Mouse (Mus musculus): ENCODE results near the gene Cab39. TPM values are rescaled to one million over a fixed set of nuclear protein-coding genes. Genes with fewer than 3 reads are reported as not detected.

The Cab39 gene
- polyA plus RNA-seq, 1 experiment from 2014 or later = 37.3 TPM

- 76% methylated on average over 3 of the region's 4 CpGs for WGBS
- no peak overlapping the region for H3K27ac ChIP-seq (ENCODE audit: low read length)
- no peaks in the 10 kb centered on the region for H3K27me3 ChIP-seq (replicated peaks; ENCODE audit: insufficient read depth, low read length)
- H3K36me3 ChIP-seq (ENCODE audit: insufficient read depth, low read length) = no peaks in the 10 kb centered on the region
- no peaks in the 10 kb centered on the region for H3K4me1 ChIP-seq (ENCODE audit: insufficient read depth, low read depth, low read length)
- ATAC-seq (no peak), DNase-seq (ENCODE audit: low spot score) (no peak)
- no peak overlapping the region for H3K4me2 ChIP-seq (replicated peaks; ENCODE audit: low read depth, low read length)
- no peak overlapping the region for H3K9ac ChIP-seq (replicated peaks; ENCODE audit: low read depth)
- no peaks in the 10 kb centered on the region for H3K9me3 ChIP-seq (ENCODE audit: low read length)
- TF ChIP-seq EP300 (IDR thresholded peaks at IDR 0.05) = no peak
- no peak overlapping the region for H3K4me3 ChIP-seq (ENCODE audit: low read depth, low read length)
Measured at GRCm38 (mm10) chr1:85764291-85764690, 28.9 kb upstream of the Cab39 start.

- Histone ChIP-seq H3K9me3 (ENCODE audit: low read length) (no peaks in the 10 kb centered on the region), H3K9ac (replicated peaks; ENCODE audit: low read depth) (no peak overlapping the region), H3K27ac (ENCODE audit: low read length) (no peak overlapping the region), H3K27me3 (replicated peaks; ENCODE audit: insufficient read depth, low read length) (no peaks in the 10 kb centered on the region), H3K36me3 (ENCODE audit: insufficient read depth, low read length) (no peaks in the 10 kb centered on the region), H3K4me1 (ENCODE audit: insufficient read depth, low read depth, low read length) (no peaks in the 10 kb centered on the region), H3K4me2 (replicated peaks; ENCODE audit: low read depth, low read length) (no peak overlapping the region), H3K4me3 (ENCODE audit: low read depth, low read length) (no peak overlapping the region)
- DNase-seq (ENCODE audit: low spot score) = no peak
- 61% methylated on average over 3 of the region's 3 CpGs for WGBS
- no peak for TF ChIP-seq EP300 (IDR thresholded peaks at IDR 0.05)
- no peak for TF ChIP-seq CTCF (IDR thresholded peaks at IDR 0.05)
- no peak for ATAC-seq
Measured at GRCm38 (mm10) chr1:85766120-85766519, 27.1 kb upstream of the Cab39 start.

- H3K27me3 ChIP-seq (replicated peaks; ENCODE audit: insufficient read depth, low read length) = no peaks in the 10 kb centered on the region
- ATAC-seq = no peak
- H3K4me2 ChIP-seq (replicated peaks; ENCODE audit: low read depth, low read length) = no peak overlapping the region
- no peaks in the 10 kb centered on the region for H3K4me1 ChIP-seq (ENCODE audit: insufficient read depth, low read depth, low read length)
- no peak for DNase-seq (ENCODE audit: low spot score)
- H3K9me3 ChIP-seq (ENCODE audit: low read length) = no peaks in the 10 kb centered on the region
- TF ChIP-seq EP300 (IDR thresholded peaks at IDR 0.05) = no peak
- no peak for TF ChIP-seq CTCF (IDR thresholded peaks at IDR 0.05)
- WGBS = 14% methylated on average over 1 of the region's 1 CpGs
- H3K27ac ChIP-seq (ENCODE audit: low read length) = no peak overlapping the region
- no peaks in the 10 kb centered on the region for H3K36me3 ChIP-seq (ENCODE audit: insufficient read depth, low read length)
- H3K9ac ChIP-seq (replicated peaks; ENCODE audit: low read depth) = no peak overlapping the region
- no peak overlapping the region for H3K4me3 ChIP-seq (ENCODE audit: low read depth, low read length)
Measured at GRCm38 (mm10) chr1:85767754-85768153, 25.5 kb upstream of the Cab39 start.

GRCm38 (mm10) chr1:85771976-85772375 is 21.3 kb upstream of the Cab39 start:
- H3K9me3 ChIP-seq (ENCODE audit: low read length) = no peaks in the 10 kb centered on the region
- no peaks in the 10 kb centered on the region for H3K27me3 ChIP-seq (replicated peaks; ENCODE audit: insufficient read depth, low read length)
- no peak overlapping the region for H3K4me2 ChIP-seq (replicated peaks; ENCODE audit: low read depth, low read length)
- WGBS = 69% methylated on average over 3 of the region's 3 CpGs
- H3K9ac ChIP-seq (replicated peaks; ENCODE audit: low read depth) = no peak overlapping the region
- no peak overlapping the region for H3K27ac ChIP-seq (ENCODE audit: low read length)
- no peak for ATAC-seq
- H3K4me1 ChIP-seq (ENCODE audit: insufficient read depth, low read depth, low read length) = no peaks in the 10 kb centered on the region
- no peak overlapping the region for H3K4me3 ChIP-seq (ENCODE audit: low read depth, low read length)
- H3K36me3 ChIP-seq (ENCODE audit: insufficient read depth, low read length) = no peaks in the 10 kb centered on the region
- no peak for DNase-seq (ENCODE audit: low spot score)
- TF ChIP-seq EP300 (IDR thresholded peaks at IDR 0.05) = no peak
- TF ChIP-seq CTCF (IDR thresholded peaks at IDR 0.05) = no peak

- DNase-seq (ENCODE audit: low spot score) = no peak
- WGBS = 78% methylated on average over 7 of the region's 7 CpGs
- H3K4me2 ChIP-seq (replicated peaks; ENCODE audit: low read depth, low read length) = no peak overlapping the region
- no peaks in the 10 kb centered on the region for H3K36me3 ChIP-seq (ENCODE audit: insufficient read depth, low read length)
- no peak for ATAC-seq
- H3K4me1 ChIP-seq (ENCODE audit: insufficient read depth, low read depth, low read length) = no peaks in the 10 kb centered on the region
- H3K27ac ChIP-seq (ENCODE audit: low read length) = no peak overlapping the region
- H3K9me3 ChIP-seq (ENCODE audit: low read length) = no peaks in the 10 kb centered on the region
- no peak overlapping the region for H3K9ac ChIP-seq (replicated peaks; ENCODE audit: low read depth)
- H3K4me3 ChIP-seq (ENCODE audit: low read depth, low read length) = no peak overlapping the region
- no peak for TF ChIP-seq CTCF (IDR thresholded peaks at IDR 0.05)
- no peak for TF ChIP-seq EP300 (IDR thresholded peaks at IDR 0.05)
- no peaks in the 10 kb centered on the region for H3K27me3 ChIP-seq (replicated peaks; ENCODE audit: insufficient read depth, low read length)
Measured at GRCm38 (mm10) chr1:85775136-85775535, 18.1 kb upstream of the Cab39 start.

- no peak overlapping the region for H3K4me3 ChIP-seq (ENCODE audit: low read depth, low read length)
- H3K27ac ChIP-seq (ENCODE audit: low read length) = no peak overlapping the region
- H3K36me3 ChIP-seq (ENCODE audit: insufficient read depth, low read length) = no peaks in the 10 kb centered on the region
- H3K4me1 ChIP-seq (ENCODE audit: insufficient read depth, low read depth, low read length) = no peaks in the 10 kb centered on the region
- 49% methylated on average over 10 of the region's 10 CpGs for WGBS
- TF ChIP-seq EP300 (IDR thresholded peaks at IDR 0.05) (no peak), CTCF (IDR thresholded peaks at IDR 0.05) (no peak)
- no peak for DNase-seq (ENCODE audit: low spot score)
- ATAC-seq = no peak
- no peaks in the 10 kb centered on the region for H3K27me3 ChIP-seq (replicated peaks; ENCODE audit: insufficient read depth, low read length)
- no peak overlapping the region for H3K9ac ChIP-seq (replicated peaks; ENCODE audit: low read depth)
- no peaks in the 10 kb centered on the region for H3K9me3 ChIP-seq (ENCODE audit: low read length)
- H3K4me2 ChIP-seq (replicated peaks; ENCODE audit: low read depth, low read length) = no peak overlapping the region
Measured at GRCm38 (mm10) chr1:85776154-85776553, 17.1 kb upstream of the Cab39 start.

GRCm38 (mm10) chr1:85778436-85778835 is 14.8 kb upstream of the Cab39 start, which contains the start of gene A630001G21Rik:
Gene A630001G21Rik, minus strand, starts transcription at chr1:85778643.
- Histone ChIP-seq H3K27me3 (replicated peaks; ENCODE audit: insufficient read depth, low read length) (no peaks in the 10 kb centered on the region), H3K36me3 (ENCODE audit: insufficient read depth, low read length) (no peaks in the 10 kb centered on the region), H3K4me1 (ENCODE audit: insufficient read depth, low read depth, low read length) (no peaks in the 10 kb centered on the region), H3K9ac (replicated peaks; ENCODE audit: low read depth) (no peak within 1 kb of the TSS), H3K27ac (ENCODE audit: low read length) (no peak within 1 kb of the TSS), H3K9me3 (ENCODE audit: low read length) (no peaks in the 10 kb centered on the region), H3K4me3 (ENCODE audit: low read depth, low read length) (no peak within 1 kb of the TSS), H3K4me2 (replicated peaks; ENCODE audit: low read depth, low read length) (no peak within 1 kb of the TSS)
- ATAC-seq = no peak
- no peak for DNase-seq (ENCODE audit: low spot score)
- TF ChIP-seq EP300 (IDR thresholded peaks at IDR 0.05) (no peak), CTCF (IDR thresholded peaks at IDR 0.05) (no peak)
- 89% methylated on average over 4 of the region's 4 CpGs for WGBS

Data from lung, postnatal 0 days (tissue).